9 mouse cellular contexts compared by ENCODE assay signal in the genomic region with DNA sequence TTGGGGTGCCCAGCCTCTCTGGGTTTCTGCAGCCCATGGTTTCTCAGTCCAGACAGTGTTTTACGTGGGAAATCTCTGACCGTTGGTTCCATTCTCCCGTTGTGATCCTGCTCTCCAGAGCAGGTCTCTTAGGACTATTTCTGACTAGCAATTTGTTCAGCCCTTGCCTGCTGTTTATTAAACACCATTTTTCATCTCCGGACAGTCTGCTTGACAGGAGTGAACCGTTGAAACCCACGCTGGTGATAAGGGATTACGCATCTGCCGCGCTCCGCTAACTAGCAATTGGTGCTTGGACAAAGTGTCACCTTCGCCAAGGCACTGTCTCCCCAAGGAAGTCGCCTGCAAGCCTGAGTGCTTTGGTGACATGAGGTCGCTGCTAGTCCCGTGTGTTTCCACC. TPM values are rescaled to one million over a fixed set of nuclear protein-coding genes. Genes with fewer than 3 reads are reported as not detected.
A peak's percentile ranks its signal among the peaks of the same experiment; 100 is the strongest.
DNase-seq lines count a peak whose midpoint lies in the region; ATAC-seq and TF ChIP-seq lines count a peak whose summit lies in the region.
"Had no signal": no experiment of that assay in that cellular context is flagged by ENCODE, and none has a peak within 500 bp of the region (broad histone marks: within the 10 kb centered on the region; RNA-seq: fewer than 3 reads in every experiment).

No protein-coding gene starts in this region.

- H3K27me3 ChIP-seq in embryonic facial prominence, embryonic 14.5 days (replicated peaks; ENCODE audit: control insufficient read depth, insufficient read depth, low read length): peaks cover 13% of the 10 kb centered on the region; the same call in 1 of the 2 replicates
- H3K27me3 ChIP-seq in intestine, embryonic 16.5 days (replicated peaks; ENCODE audit: control insufficient read depth, insufficient read depth, low read length): no peaks in the 10 kb centered on the region; the same call in 1 of the 2 replicates
- peaks cover 32% of the 10 kb centered on the region for H3K27me3 ChIP-seq in midbrain, embryonic 12.5 days

- H3K4me1 ChIP-seq in embryonic facial prominence, embryonic 14.5 days (ENCODE audit: control insufficient read depth, insufficient read depth, low read length): peaks cover 5% of the 10 kb centered on the region; the same call in 1 of the 2 replicates
- peaks cover 7% of the 10 kb centered on the region; the same call in 1 of the 2 replicates for H3K4me1 ChIP-seq in intestine, embryonic 16.5 days (ENCODE audit: control insufficient read depth, insufficient read depth, low read length)
- H3K4me1 ChIP-seq in midbrain, embryonic 12.5 days: peaks cover 6% of the 10 kb centered on the region; the same call in 1 of the 2 replicates

- H3K4me2 ChIP-seq in embryonic facial prominence, embryonic 14.5 days (ENCODE audit: low read depth, low read length): peak overlapping the region; percentile 66
- peak overlapping the region; percentile 77 for H3K4me2 ChIP-seq in intestine, embryonic 16.5 days (ENCODE audit: low read depth, low read length)
- peak overlapping the region; percentile 69 for H3K4me2 ChIP-seq in midbrain, embryonic 12.5 days (replicated peaks)

- ATAC-seq in embryonic facial prominence, embryonic 14.5 days (ENCODE audit: low read depth): no peak
- ATAC-seq in intestine, embryonic 16.5 days: peak; percentile 32
- no peak for ATAC-seq in midbrain, embryonic 12.5 days (ENCODE audit: low FRiP score, low read depth)

- 7% methylated on average over 14 of the region's 14 CpGs for WGBS in embryonic facial prominence, embryonic 14.5 days
- 3% methylated on average over 14 of the region's 14 CpGs for WGBS in intestine, embryonic 16.5 days
- WGBS in midbrain, embryonic 12.5 days: 7% methylated on average over 14 of the region's 14 CpGs

- TF ChIP-seq CTCF in layer of hippocampus, adult 2 months (conservative IDR thresholded peaks at IDR 0.05): no peak

- H3K36me3 ChIP-seq in embryonic facial prominence, embryonic 14.5 days (ENCODE audit: control insufficient read depth, insufficient read depth, low read length): no peaks in the 10 kb centered on the region
- H3K36me3 ChIP-seq in intestine, embryonic 16.5 days (ENCODE audit: control insufficient read depth, insufficient read depth, low read length): no peaks in the 10 kb centered on the region
- H3K36me3 ChIP-seq in midbrain, embryonic 12.5 days: no peaks in the 10 kb centered on the region

- H3K27ac ChIP-seq in layer of hippocampus, adult 2 months: no peak overlapping the region
- no peak overlapping the region for H3K27ac ChIP-seq in embryonic facial prominence, embryonic 14.5 days (replicated peaks; ENCODE audit: low read depth, low read length)
- no peak overlapping the region for H3K27ac ChIP-seq in intestine, embryonic 16.5 days (ENCODE audit: low read length)
- H3K27ac ChIP-seq in midbrain, embryonic 12.5 days (replicated peaks): no peak overlapping the region

- H3K9me3 ChIP-seq in embryonic facial prominence, embryonic 14.5 days (ENCODE audit: control insufficient read depth, low read length): no peaks in the 10 kb centered on the region
- no peaks in the 10 kb centered on the region for H3K9me3 ChIP-seq in intestine, embryonic 16.5 days (ENCODE audit: control insufficient read depth, low read length)
- no peaks in the 10 kb centered on the region for H3K9me3 ChIP-seq in midbrain, embryonic 12.5 days

- H3K9ac ChIP-seq in embryonic facial prominence, embryonic 14.5 days (ENCODE audit: low read depth, low read length): peak overlapping the region; percentile 59
- 0 out of 2 replicates have a peak overlapping the region, but pooled peaks have one; percentile 64 for H3K9ac ChIP-seq in intestine, embryonic 16.5 days (ENCODE audit: low read depth, low read length)
- H3K9ac ChIP-seq in midbrain, embryonic 12.5 days (replicated peaks): no peak overlapping the region

- DNase-seq in layer of hippocampus, adult 2 months (ENCODE audit: low spot score in 2 of 2): no peak
- no peak for DNase-seq in layer of hippocampus, adult 18-20 months (ENCODE audit: low spot score in 2 of 2)
- peak; percentile 5 for DNase-seq in embryonic facial prominence, embryonic 14.5 days (ENCODE audit: low spot score)
- no peak for DNase-seq in left cerebral cortex, adult 11 months (ENCODE audit: low spot score)
- no peak for DNase-seq in testis, postnatal 10 days (ENCODE audit: low spot score)
- no peak for DNase-seq in layer of hippocampus, postnatal 36 days

- peak overlapping the region; percentile 43 for H3K4me3 ChIP-seq in layer of hippocampus, adult 2 months
- H3K4me3 ChIP-seq in embryonic facial prominence, embryonic 14.5 days (ENCODE audit: low read depth, low read length): peak overlapping the region; percentile 45
- H3K4me3 ChIP-seq in intestine, embryonic 16.5 days (ENCODE audit: low read length): peak overlapping the region; percentile 51
- peak overlapping the region; percentile 44 for H3K4me3 ChIP-seq in midbrain, embryonic 12.5 days

RNA-seq across cellular contexts. Expression of gene Eci3, which starts 0.8 kb away (rescaled TPM):
- total RNA-seq in layer of hippocampus, adult 2 months (2021): under 1 TPM; 0.44 to 0.56 TPM
- total RNA-seq in layer of hippocampus, adult 18-20 months (2021): 1 to 10 TPM in 1 of 2 experiments, under 1 TPM in 1; 0.89 to 1.1 TPM
- polyA plus RNA-seq in embryonic facial prominence, embryonic 14.5 days (2014; fragmentation: Nextera tagmentation; extraction: Ambion mirVana): 1.0 and 2.1 TPM in 2 replicates
- polyA plus RNA-seq in intestine, embryonic 16.5 days (2015; fragmentation: Nextera tagmentation; extraction: Ambion mirVana): 3.4 and 3.5 TPM in 2 replicates
- polyA plus RNA-seq in midbrain, embryonic 12.5 days (2016; fragmentation: Nextera tagmentation; extraction: Ambion mirVana): 0.46 and 0.66 TPM in 2 replicates
- total RNA-seq in layer of hippocampus, postnatal 36 days (2021): under 1 TPM; 0.37 to 0.48 TPM
- total RNA-seq: hematopoietic stem cell, adult 5-6 weeks had no signal

RNA-seq across cellular contexts. Expression of gene 4933417A18Rik, which starts 40.2 kb away (rescaled TPM):
- total RNA-seq in layer of hippocampus, adult 2 months (2021): not detected
- total RNA-seq in layer of hippocampus, adult 18-20 months (2021): not detected
- polyA plus RNA-seq in embryonic facial prominence, embryonic 14.5 days (2014; fragmentation: Nextera tagmentation; extraction: Ambion mirVana): not detected in 2 replicates
- not detected in 2 replicates for polyA plus RNA-seq in intestine, embryonic 16.5 days (2015; fragmentation: Nextera tagmentation; extraction: Ambion mirVana)
- polyA plus RNA-seq in midbrain, embryonic 12.5 days (2016; fragmentation: Nextera tagmentation; extraction: Ambion mirVana): not detected in 2 replicates
- not detected for total RNA-seq in layer of hippocampus, postnatal 36 days (2021)
- total RNA-seq: hematopoietic stem cell, adult 5-6 weeks had no signal

RNA-seq across cellular contexts. Expression of gene Fam217a, which starts 40.3 kb away (rescaled TPM):
- under 1 TPM; 0.51 to 0.54 TPM for total RNA-seq in layer of hippocampus, adult 2 months (2021)
- total RNA-seq in layer of hippocampus, adult 18-20 months (2021): 1 to 10 TPM in 1 of 2 experiments, under 1 TPM in 1; 0.97 to 1.4 TPM
- polyA plus RNA-seq in embryonic facial prominence, embryonic 14.5 days (2014; fragmentation: Nextera tagmentation; extraction: Ambion mirVana): 1.1 and 1.3 TPM in 2 replicates
- polyA plus RNA-seq in intestine, embryonic 16.5 days (2015; fragmentation: Nextera tagmentation; extraction: Ambion mirVana): 0.54 and 1.2 TPM in 2 replicates
- polyA plus RNA-seq in midbrain, embryonic 12.5 days (2016; fragmentation: Nextera tagmentation; extraction: Ambion mirVana): 0.64 and 0.68 TPM in 2 replicates
- under 1 TPM; 0.48 to 0.70 TPM for total RNA-seq in layer of hippocampus, postnatal 36 days (2021)
- total RNA-seq: hematopoietic stem cell, adult 5-6 weeks had no signal
